Mouse (Mus musculus) neural tube, embryonic 10.5 days (tissue): ENCODE data around the gene Pde6h.

Experiments
- DNase-seq: peaks from one replicate; pipeline ENCODE4 v3.0.0-alpha.2; 2017; ENCODE audit warnings: low spot score; ENCODE audit errors: extremely low spot score

The Pde6h gene

DNA sequence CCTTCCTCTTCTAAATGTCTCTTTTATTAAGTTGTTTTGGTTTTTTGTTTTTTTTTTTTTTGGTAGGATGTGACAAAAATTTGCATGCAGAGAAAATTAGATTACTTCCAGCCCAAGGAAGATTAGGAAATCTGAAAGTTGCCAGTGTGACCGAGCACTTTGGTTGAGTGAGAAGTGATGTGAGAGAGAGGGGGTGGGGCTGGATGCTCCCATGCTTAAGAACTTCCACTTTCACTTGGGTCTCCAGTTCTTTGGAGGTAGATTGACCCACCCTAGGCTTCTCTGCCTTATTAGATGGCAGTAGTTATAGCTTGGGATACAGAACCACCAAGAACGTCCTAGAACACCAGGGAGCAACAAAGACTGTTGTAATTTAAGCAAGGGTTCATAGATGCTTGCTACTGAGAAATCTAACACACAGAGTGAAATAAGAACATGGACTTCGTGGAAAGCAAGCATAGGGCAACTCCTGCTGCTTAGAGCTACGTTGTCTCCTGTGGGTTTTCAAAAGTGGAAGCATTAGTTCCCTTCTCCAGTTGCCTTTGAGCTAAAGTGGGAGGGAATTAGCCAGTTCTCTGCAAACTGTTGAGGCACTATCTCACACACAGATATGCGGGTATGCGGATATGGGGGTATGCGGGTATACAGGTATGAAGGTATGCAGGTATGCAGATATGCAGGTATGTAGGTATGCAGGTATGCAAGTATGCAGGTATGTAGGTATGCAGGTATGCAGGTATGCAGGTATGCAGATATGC is 93.8 kb downstream of the Pde6h start:
- no peak for DNase-seq
